Mouse (Mus musculus) midbrain, embryonic 16.5 days (tissue): Measurements from ENCODE around the gene Gfy. TPM values are rescaled to one million over a fixed set of nuclear protein-coding genes. Genes with fewer than 3 reads are reported as not detected.

Experiments
- ATAC-seq: fragments of 200-750 bp; cut with Nextera tagmentation; 2 replicates; pipeline ENCODE4 v1.8.0; 2017; ENCODE audit warnings: moderate TSS enrichment
- H3K27ac ChIP-seq: fragments of 300-500 bp; sonication (generic); 2 replicates; pipeline ENCODE4 v1.5.1; 2014; ENCODE audit warnings: mild to moderate bottlenecking, low read length, mixed read lengths
- H3K27me3 ChIP-seq: fragments of 300-500 bp; sonication (generic); 2 replicates; pipeline ENCODE4 v1.6.1; 2014; ENCODE audit warnings: low read depth, low read length, mixed read lengths; ENCODE audit not compliant: control insufficient read depth, insufficient read depth
- H3K36me3 ChIP-seq: fragments of 300-500 bp; sonication (generic); 2 replicates; pipeline ENCODE4 v1.6.1; 2014; ENCODE audit warnings: mild to moderate bottlenecking, low read length, moderate library complexity, mixed read lengths; ENCODE audit not compliant: control insufficient read depth, insufficient read depth
- H3K4me1 ChIP-seq: fragments of 300-500 bp; sonication (generic); 2 replicates; pipeline ENCODE4 v1.6.1; 2014; ENCODE audit warnings: mild to moderate bottlenecking, low read length, mixed read lengths; ENCODE audit not compliant: control insufficient read depth, insufficient read depth
- H3K4me2 ChIP-seq: fragments of 300-500 bp; sonication (generic); 2 replicates; pipeline ENCODE4 v1.6.1; 2014; ENCODE audit warnings: mild to moderate bottlenecking, low read length, mixed read lengths
- H3K4me3 ChIP-seq: fragments of 300-500 bp; sonication (generic); 2 replicates; pipeline ENCODE4 v1.5.1; 2014; ENCODE audit warnings: low read depth, mild to moderate bottlenecking, low read length, moderate library complexity, mixed read lengths
- H3K9ac ChIP-seq: fragments of 300-500 bp; sonication (generic); 2 replicates; pipeline ENCODE4 v1.6.1; 2014; ENCODE audit warnings: low read depth, low read length, mixed read lengths
- H3K9me3 ChIP-seq: fragments of 300-500 bp; sonication (generic); replicated peaks from 2 replicates; pipeline ENCODE4 v1.6.1; 2014; ENCODE audit warnings: mild to moderate bottlenecking, low read length, mixed read lengths; ENCODE audit not compliant: control insufficient read depth, poor library complexity, severe bottlenecking
- WGBS: fragments of 180-500 bp; shearing (Covaris S2); extraction: QIAGEN DNeasy Blood & Tissue Kit; methylation state at CpG from one replicate; pipeline ENCODE4 v1.1.7; 2014; 5-methylcytosine and 5-hydroxymethylcytosine counted together
- polyA plus RNA-seq: library from polyadenylated mRNA; unstranded; fragments of >200 nt; fragmentation: Nextera tagmentation; extraction: Ambion mirVana; gene quantifications from 2 replicates; pipeline ENCODE4 v1.2.1, GENCODE M21; 2015

The Gfy gene
- polyA plus RNA-seq, 1 experiment from 2014 or later: not detected

GRCm38 (mm10) chr7:45196176-45196535 is 16.8 kb upstream of the Gfy start:
- H3K4me1 ChIP-seq: peaks cover 2% of the 10 kb centered on the region; the same call in 1 of the 2 replicates
- no peak overlapping the region for H3K4me3 ChIP-seq
- no peak overlapping the region for H3K4me2 ChIP-seq
- no peak for ATAC-seq
- no peak overlapping the region for H3K9ac ChIP-seq
- H3K36me3 ChIP-seq: no peaks in the 10 kb centered on the region
- no peaks in the 10 kb centered on the region for H3K27me3 ChIP-seq
- H3K27ac ChIP-seq: no peak overlapping the region
- 80% methylated on average over 4 of the region's 4 CpGs for WGBS
- H3K9me3 ChIP-seq: no peaks in the 10 kb centered on the region

GRCm38 (mm10) chr7:45195341-45196175 is 16.2 kb upstream of the Gfy start:
- H3K27me3 ChIP-seq: no peaks in the 10 kb centered on the region
- no peak overlapping the region for H3K27ac ChIP-seq
- no peaks in the 10 kb centered on the region for H3K9me3 ChIP-seq
- no peaks in the 10 kb centered on the region for H3K36me3 ChIP-seq
- no peak overlapping the region for H3K4me3 ChIP-seq
- H3K4me1 ChIP-seq: peaks cover 2% of the 10 kb centered on the region; the same call in 1 of the 2 replicates
- 57% methylated on average over 13 of the region's 13 CpGs for WGBS
- 0 out of 2 replicates have a peak overlapping the region, but pooled peaks have one; percentile 30 for H3K9ac ChIP-seq
- H3K4me2 ChIP-seq: no peak overlapping the region
- no peak for ATAC-seq

DNA sequence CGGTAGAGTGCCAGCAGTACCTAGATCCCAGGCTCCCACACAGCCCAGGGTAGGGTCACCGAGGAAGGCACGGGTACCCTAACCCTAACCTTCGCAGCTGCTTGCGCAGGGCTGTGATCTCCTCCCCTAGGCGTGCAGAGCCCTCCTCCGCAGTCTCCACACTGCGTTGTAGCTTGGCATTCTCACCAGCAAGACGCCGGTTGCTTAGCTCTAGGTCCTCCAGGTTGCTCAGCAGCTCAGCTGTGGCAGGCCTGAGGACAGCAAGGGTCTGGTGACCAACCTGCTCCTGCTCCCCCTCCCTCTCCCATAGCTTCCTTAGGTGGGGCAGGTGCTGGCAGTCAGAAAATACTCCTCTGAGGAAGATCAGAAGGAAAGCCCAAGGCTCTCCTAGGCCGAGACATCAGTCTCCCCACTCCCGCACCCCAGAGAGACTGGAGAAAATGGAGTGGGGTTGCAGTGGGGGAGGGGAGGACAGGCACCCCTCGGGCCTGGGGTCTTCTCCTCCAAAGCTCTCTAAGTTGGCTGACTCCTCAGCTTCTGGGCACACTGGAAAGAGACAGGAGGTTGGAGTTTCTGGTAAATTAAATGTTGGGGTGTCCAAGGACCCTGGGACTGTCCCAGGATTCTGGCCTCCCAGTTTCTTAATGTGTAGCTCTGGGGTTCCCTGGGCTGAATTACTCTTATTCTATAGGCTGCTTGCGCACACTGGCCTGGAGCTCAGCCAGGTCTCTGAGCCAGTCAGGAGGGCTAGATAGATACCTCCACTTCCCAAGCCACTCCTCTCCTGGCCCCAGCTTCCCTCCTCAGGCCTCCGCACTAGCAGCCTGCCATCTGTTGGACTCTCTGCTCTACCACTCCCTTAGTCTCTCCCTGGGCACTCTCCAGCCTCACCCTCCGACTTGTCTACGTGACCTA is 14.8 kb upstream of the Gfy start:
- H3K36me3 ChIP-seq: no peaks in the 10 kb centered on the region
- no peaks in the 10 kb centered on the region for H3K9me3 ChIP-seq
- ATAC-seq: no peak
- no peaks in the 10 kb centered on the region for H3K27me3 ChIP-seq
- 72% methylated on average over 17 of the region's 17 CpGs for WGBS
- H3K27ac ChIP-seq: no peak overlapping the region
- H3K4me3 ChIP-seq: no peak overlapping the region
- H3K4me2 ChIP-seq: no peak overlapping the region
- H3K4me1 ChIP-seq: peaks cover 2% of the 10 kb centered on the region; the same call in 1 of the 2 replicates
- no peak overlapping the region for H3K9ac ChIP-seq

GRCm38 (mm10) chr7:45193406-45193805 is 14.0 kb upstream of the Gfy start:
- Histone ChIP-seq H3K4me1 (peaks cover 2% of the 10 kb centered on the region; the same call in 1 of the 2 replicates), H3K36me3 (no peaks in the 10 kb centered on the region)
- 67% methylated on average over 5 of the region's 5 CpGs for WGBS

GRCm38 (mm10) chr7:45192585-45193310 is 13.4 kb upstream of the Gfy start:
- Histone ChIP-seq H3K4me1 (no peaks in the 10 kb centered on the region), H3K4me3 (no peak overlapping the region), H3K9me3 (no peaks in the 10 kb centered on the region), H3K9ac (no peak overlapping the region), H3K4me2 (no peak overlapping the region), H3K36me3 (no peaks in the 10 kb centered on the region), H3K27me3 (peaks cover 1% of the 10 kb centered on the region; the same call in 1 of the 2 replicates), H3K27ac (no peak overlapping the region)
- no peak for ATAC-seq
- 82% methylated on average over 7 of the region's 7 CpGs for WGBS

More at GRCm38 (mm10) chr7:45193406-45193805, 14.0 kb upstream of the Gfy start:
- no peak overlapping the region for H3K4me2 ChIP-seq
- no peaks in the 10 kb centered on the region for H3K27me3 ChIP-seq
- no peak overlapping the region for H3K4me3 ChIP-seq
- no peak for ATAC-seq
- no peak overlapping the region for H3K27ac ChIP-seq
- H3K9me3 ChIP-seq: no peaks in the 10 kb centered on the region
- H3K9ac ChIP-seq: no peak overlapping the region

- ATAC-seq: no peak
- Histone ChIP-seq H3K4me3 (no peak overlapping the region), H3K36me3 (no peaks in the 10 kb centered on the region), H3K9ac (no peak overlapping the region), H3K4me2 (no peak overlapping the region), H3K4me1 (no peaks in the 10 kb centered on the region), H3K27ac (no peak overlapping the region), H3K27me3 (peaks cover 3% of the 10 kb centered on the region; the same call in 1 of the 2 replicates), H3K9me3 (no peaks in the 10 kb centered on the region)
- WGBS: 28% methylated on average over 8 of the region's 8 CpGs
These were observed 12.5 kb upstream of the Gfy start for GRCm38 (mm10) chr7:45191803-45192363.

- no peaks in the 10 kb centered on the region for H3K36me3 ChIP-seq
- H3K9me3 ChIP-seq: no peaks in the 10 kb centered on the region
- H3K27ac ChIP-seq: no peak overlapping the region
- H3K9ac ChIP-seq: no peak overlapping the region
- no peak overlapping the region for H3K4me3 ChIP-seq
- 81% methylated on average over 2 of the region's 2 CpGs for WGBS
- no peak overlapping the region for H3K4me2 ChIP-seq
- peaks cover 3% of the 10 kb centered on the region; the same call in 1 of the 2 replicates for H3K27me3 ChIP-seq
- no peak for ATAC-seq
- H3K4me1 ChIP-seq: no peaks in the 10 kb centered on the region
These were observed 11.8 kb upstream of the Gfy start for GRCm38 (mm10) chr7:45191161-45191560.

DNA sequence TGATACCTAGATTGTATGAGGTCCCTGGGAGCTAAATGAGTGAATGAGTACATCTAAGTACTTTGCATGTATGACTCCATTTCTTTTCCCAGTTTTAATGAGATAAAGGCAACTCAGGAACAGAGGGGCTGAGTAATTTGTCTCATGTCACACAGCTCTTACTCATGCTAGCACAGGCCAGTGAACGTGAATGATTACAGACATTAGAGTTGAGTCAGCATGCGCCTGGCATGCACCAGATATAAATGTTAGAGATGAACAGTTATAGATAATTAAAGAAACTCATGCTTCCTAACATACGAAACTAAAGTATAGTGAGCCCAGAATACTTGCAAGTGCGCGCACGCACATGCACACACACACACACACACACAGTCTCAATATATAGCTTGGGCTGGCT is 10.8 kb upstream of the Gfy start:
- peaks cover 3% of the 10 kb centered on the region; the same call in 1 of the 2 replicates for H3K27me3 ChIP-seq
- H3K9me3 ChIP-seq: no peaks in the 10 kb centered on the region
- no peaks in the 10 kb centered on the region for H3K36me3 ChIP-seq
- H3K4me2 ChIP-seq: no peak overlapping the region
- H3K4me3 ChIP-seq: no peak overlapping the region
- 89% methylated on average over 6 of the region's 6 CpGs for WGBS
- no peak overlapping the region for H3K9ac ChIP-seq
- no peaks in the 10 kb centered on the region for H3K4me1 ChIP-seq
- ATAC-seq: no peak
- no peak overlapping the region for H3K27ac ChIP-seq
